Mouse (Mus musculus) forebrain, embryonic 12.5 days (tissue): ENCODE results near the gene Unc5c. TPM values are rescaled to one million over a fixed set of nuclear protein-coding genes. Genes with fewer than 3 reads are reported as not detected.

ENCODE experiments used
- ATAC-seq: fragments of 200-750 bp; cut with Nextera tagmentation; 2 replicates; pipeline ENCODE4 v1.8.0; 2017; ENCODE audit warnings: moderate TSS enrichment; ENCODE audit not compliant: low FRiP score
- H3K27ac ChIP-seq: fragments of 300-500 bp; sonication (generic); 2 replicates; pipeline ENCODE4 v1.5.1; 2016; ENCODE audit warnings: mild to moderate bottlenecking
- H3K27me3 ChIP-seq: fragments of 300-500 bp; sonication (generic); 2 replicates; pipeline ENCODE4 v1.6.1; 2016; ENCODE audit warnings: mild to moderate bottlenecking
- H3K36me3 ChIP-seq: fragments of 300-500 bp; sonication (generic); replicated peaks from 2 replicates; pipeline ENCODE4 v1.6.1; 2016; ENCODE audit warnings: mild to moderate bottlenecking
- H3K4me1 ChIP-seq: fragments of 300-500 bp; sonication (generic); 2 replicates; pipeline ENCODE4 v1.6.1; 2016
- H3K4me2 ChIP-seq: fragments of 300-500 bp; sonication (generic); 2 replicates; pipeline ENCODE4 v1.6.1; 2016; ENCODE audit warnings: mild to moderate bottlenecking, moderate library complexity
- H3K4me3 ChIP-seq: fragments of 300-500 bp; sonication (generic); replicated peaks from 2 replicates; pipeline ENCODE4 v1.5.1; 2016; ENCODE audit warnings: mild to moderate bottlenecking
- H3K9ac ChIP-seq: fragments of 300-500 bp; sonication (generic); 2 replicates; pipeline ENCODE4 v1.6.1; 2016; ENCODE audit warnings: mild to moderate bottlenecking
- H3K9me3 ChIP-seq: fragments of 300-500 bp; sonication (generic); 2 replicates; pipeline ENCODE4 v1.6.1; 2016
- WGBS: fragments of 180-500 bp; shearing (Covaris S2); methylation state at CpG from one replicate; pipeline ENCODE4 v1.1.7; 2016; 5-methylcytosine and 5-hydroxymethylcytosine counted together
- polyA plus RNA-seq: library from polyadenylated mRNA; unstranded; fragments of >200 nt; fragmentation: Nextera tagmentation; extraction: Ambion mirVana; gene quantifications from 2 replicates; pipeline ENCODE4 v1.2.1, GENCODE M21; 2016

Gene Unc5c
- polyA plus RNA-seq, 1 experiment from 2014 or later, result 9.3 TPM

DNA sequence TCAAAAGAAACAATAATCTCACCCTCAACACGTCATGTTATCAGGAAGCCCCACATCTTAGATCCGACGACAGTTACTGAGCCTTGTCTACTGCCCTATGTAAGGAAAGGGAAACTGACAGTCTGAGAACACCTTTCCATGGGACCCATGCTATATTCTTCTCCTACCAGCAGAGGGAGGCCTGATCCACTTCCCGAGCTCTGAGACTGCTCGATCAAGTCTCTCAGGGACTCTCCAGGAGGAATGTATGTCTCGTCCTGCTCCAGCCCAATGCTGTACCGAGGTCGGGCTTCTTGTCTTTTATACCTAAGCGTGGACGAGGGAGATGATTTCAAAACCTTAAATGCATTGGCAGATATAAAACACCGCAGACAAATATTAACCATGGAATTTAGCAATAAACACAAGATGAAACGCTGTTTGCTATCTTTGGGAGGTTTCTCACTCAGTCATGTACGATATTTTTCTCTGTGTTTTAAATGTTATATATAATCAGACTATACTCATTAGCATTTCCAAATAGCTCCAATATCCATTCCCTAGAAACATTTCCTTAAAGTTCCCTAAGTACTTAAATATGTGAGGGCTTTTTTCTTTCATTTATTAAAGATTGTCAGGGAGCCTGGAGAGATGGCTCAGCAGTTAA, 397.9 kb downstream of the Unc5c start:
- peak; percentile 93 for ATAC-seq
- Histone ChIP-seq H3K27ac (no peak overlapping the region), H3K36me3 (no peaks in the 10 kb centered on the region), H3K4me2 (no peak overlapping the region), H3K9me3 (no peaks in the 10 kb centered on the region), H3K9ac (no peak overlapping the region), H3K4me1 (no peaks in the 10 kb centered on the region), H3K27me3 (no peaks in the 10 kb centered on the region), H3K4me3 (no peak overlapping the region)
- 24% methylated on average over 13 of the region's 13 CpGs for WGBS

DNA sequence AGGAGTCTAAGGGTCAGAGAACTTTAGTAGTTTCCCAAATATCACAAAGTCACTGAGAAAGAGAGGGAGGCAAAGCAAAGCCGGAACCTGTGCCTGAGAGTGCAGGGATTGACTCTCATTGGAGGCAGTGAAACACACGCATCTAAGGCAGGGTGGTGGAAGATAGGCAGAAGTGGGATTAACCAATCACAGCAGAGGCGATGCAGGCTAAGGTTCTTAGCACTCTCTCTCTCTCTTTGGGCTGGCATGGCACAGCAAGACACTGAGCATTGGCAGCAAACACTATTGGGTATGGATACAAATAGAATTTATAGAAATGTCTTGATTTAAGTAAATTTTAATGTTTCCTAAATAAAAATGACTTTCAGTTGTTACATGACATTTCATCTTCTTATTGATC, 406.8 kb downstream of the Unc5c start:
- Histone ChIP-seq H3K4me1 (peaks cover 2% of the 10 kb centered on the region; the same call in 1 of the 2 replicates), H3K27ac (no peak overlapping the region), H3K4me3 (no peak overlapping the region), H3K9me3 (no peaks in the 10 kb centered on the region), H3K27me3 (no peaks in the 10 kb centered on the region), H3K36me3 (peaks cover 9% of the 10 kb centered on the region; the same call in 1 of the 2 replicates), H3K4me2 (no peak overlapping the region), H3K9ac (no peak overlapping the region)
- no peak for ATAC-seq
- 80% methylated on average over 3 of the region's 3 CpGs for WGBS

DNA sequence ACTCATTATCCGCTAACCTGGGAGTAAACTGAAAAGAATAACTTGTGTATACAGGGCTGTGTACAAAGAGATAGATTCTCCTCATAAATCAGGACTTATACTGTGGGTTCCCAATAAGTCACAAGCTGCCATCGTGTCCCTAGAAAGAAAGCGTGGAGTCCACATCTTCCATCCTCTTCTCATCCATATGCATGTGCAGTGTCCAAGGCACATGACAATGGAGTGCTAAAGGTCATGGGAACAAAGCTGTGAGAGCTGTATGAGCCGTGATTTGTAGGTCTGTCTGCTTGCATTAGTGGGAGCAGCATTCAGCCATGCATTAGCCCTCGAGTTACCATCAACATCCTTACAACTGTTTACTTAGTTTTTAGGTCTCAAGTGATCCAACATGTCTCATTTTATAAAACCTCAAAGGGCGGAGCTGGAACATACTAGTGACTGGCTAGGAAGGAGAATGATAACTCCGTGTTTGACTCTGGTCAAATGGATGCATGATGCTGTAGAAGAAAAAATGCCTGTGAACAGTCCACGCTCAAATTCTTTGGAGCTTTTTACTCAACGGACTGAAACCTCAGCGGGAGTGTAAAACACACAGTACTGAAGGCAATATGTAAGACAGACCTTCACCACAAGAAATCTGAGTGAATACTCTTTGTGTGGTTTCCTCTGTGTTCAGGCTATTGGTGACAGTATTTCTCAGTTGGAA, 407.5 kb downstream of the Unc5c start:
- no peak overlapping the region for H3K27ac ChIP-seq
- no peak overlapping the region for H3K4me3 ChIP-seq
- ATAC-seq, result no peak
- no peaks in the 10 kb centered on the region for H3K9me3 ChIP-seq
- H3K4me2 ChIP-seq, result no peak overlapping the region
- peaks cover 2% of the 10 kb centered on the region; the same call in 1 of the 2 replicates for H3K4me1 ChIP-seq
- no peak overlapping the region for H3K9ac ChIP-seq
- H3K36me3 ChIP-seq, result peaks cover 9% of the 10 kb centered on the region; the same call in 1 of the 2 replicates
- no peaks in the 10 kb centered on the region for H3K27me3 ChIP-seq
- WGBS, result 78% methylated on average over 10 of the region's 10 CpGs

DNA sequence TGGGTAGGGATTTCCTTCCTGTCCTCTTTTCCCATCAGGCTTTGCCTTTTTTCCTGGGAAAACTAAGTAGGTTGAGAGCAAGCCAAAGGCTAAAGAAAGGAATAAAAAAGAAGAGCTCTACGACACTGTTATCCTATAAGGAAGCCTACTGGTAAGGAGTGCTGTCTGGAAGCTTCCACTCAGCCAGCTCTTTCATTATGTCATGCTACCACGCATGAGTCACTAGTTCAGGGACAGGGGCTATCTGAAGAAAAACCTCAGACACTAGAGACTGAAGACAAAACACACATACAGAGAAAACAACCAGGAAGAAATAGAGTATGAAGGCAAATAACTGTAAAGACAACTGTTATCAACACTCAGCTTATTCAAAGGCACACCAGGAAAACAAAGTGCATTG, 417.5 kb downstream of the Unc5c start:
- Histone ChIP-seq H3K27ac (no peak overlapping the region), H3K9ac (no peak overlapping the region), H3K4me3 (no peak overlapping the region), H3K36me3 (no peaks in the 10 kb centered on the region), H3K4me2 (no peak overlapping the region), H3K27me3 (no peaks in the 10 kb centered on the region), H3K9me3 (no peaks in the 10 kb centered on the region), H3K4me1 (peaks cover 2% of the 10 kb centered on the region; the same call in 1 of the 2 replicates)
- ATAC-seq, result no peak
- WGBS, result 86% methylated on average over 2 of the region's 2 CpGs

DNA sequence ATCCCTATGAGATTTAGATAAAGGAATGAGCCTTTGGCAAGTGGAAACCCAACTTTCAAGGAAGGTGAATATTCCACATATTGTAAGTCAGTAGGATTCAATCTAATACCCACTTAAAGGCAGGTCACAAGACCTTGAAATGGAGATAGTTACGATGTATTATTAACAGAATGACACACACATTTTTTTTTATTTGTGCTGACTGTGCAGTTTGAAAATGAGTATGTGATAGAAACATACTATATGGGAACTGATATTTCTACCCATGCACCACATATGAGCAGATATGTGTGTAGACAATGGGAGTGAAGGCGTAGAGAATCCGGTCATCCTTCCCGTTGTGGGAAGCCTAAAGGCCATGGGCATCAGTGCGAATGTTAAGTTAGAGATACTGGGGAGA, 419.2 kb downstream of the Unc5c start:
- Histone ChIP-seq H3K4me2 (no peak overlapping the region), H3K9me3 (no peaks in the 10 kb centered on the region), H3K9ac (no peak overlapping the region), H3K4me1 (peaks cover 8% of the 10 kb centered on the region; the same call in 1 of the 2 replicates), H3K36me3 (no peaks in the 10 kb centered on the region), H3K4me3 (no peak overlapping the region), H3K27ac (no peak overlapping the region), H3K27me3 (no peaks in the 10 kb centered on the region)
- WGBS, result 94% methylated on average over 5 of the region's 5 CpGs
- no peak for ATAC-seq
